Mouse (Mus musculus) liver, embryonic 14.5 days (tissue): ENCODE measurements around the gene Arhgef17. TPM values are rescaled to one million over a fixed set of nuclear protein-coding genes. Genes with fewer than 3 reads are reported as not detected.

Source experiments
- ATAC-seq: fragments of 200-750 bp; cut with Nextera tagmentation; 2 replicates; pipeline ENCODE4 v1.8.0; 2017; ENCODE audit warnings: moderate number of reproducible peaks, mild to moderate bottlenecking, moderate library complexity; ENCODE audit not compliant: insufficient read depth
- DNase-seq, 3 experiments: peaks; one replicate each; pipeline ENCODE4 v3.0.0-alpha.2; 2012 to 2013; ENCODE audit warnings: low read depth in 3 of 3, low spot score in 3 of 3
- H3K27ac ChIP-seq: fragments of 300-500 bp; sonication (generic); 2 replicates; pipeline ENCODE4 v1.5.1; 2014; ENCODE audit warnings: moderate library complexity, mild to moderate bottlenecking, control low read depth, inconsistent platforms
- H3K27me3 ChIP-seq: fragments of 300-500 bp; sonication (generic); 2 replicates; pipeline ENCODE4 v1.6.1; 2014; ENCODE audit warnings: mild to moderate bottlenecking, low read length, moderate library complexity; ENCODE audit not compliant: control insufficient read depth, insufficient read depth
- H3K36me3 ChIP-seq: fragments of 300-500 bp; sonication (generic); replicated peaks from 2 replicates; pipeline ENCODE4 v1.6.1; 2014; ENCODE audit warnings: low read depth; ENCODE audit not compliant: control insufficient read depth, insufficient read depth
- H3K4me1 ChIP-seq, 2 experiments: fragments of 200-500 bp in 1 of 2; fragments of 300-500 bp in 1 of 2; sonication (generic) in 1 of 2; replicated peaks; 2 replicates each; pipeline ENCODE4 v1.6.1; 2012 to 2014; ENCODE audit warnings: antibody characterized with exemption in 1 of 2, inconsistent platforms in 1 of 2, low read length in 1 of 2; ENCODE audit not compliant: control insufficient read depth in 2 of 2, insufficient read depth in 2 of 2
- H3K4me2 ChIP-seq: fragments of 300-500 bp; sonication (generic); 2 replicates; pipeline ENCODE4 v1.6.1; 2014; ENCODE audit warnings: low read depth, mild to moderate bottlenecking, control low read depth, moderate library complexity
- H3K4me3 ChIP-seq, 2 experiments: fragments of 200-500 bp in 1 of 2; fragments of 300-500 bp in 1 of 2; sonication (generic) in 1 of 2; 2 replicates each; pipeline ENCODE4 v1.5.1; 2012 to 2014; ENCODE audit warnings: low read depth in 2 of 2, low read length in 2 of 2, mild to moderate bottlenecking in 2 of 2, control low read depth in 1 of 2, inconsistent platforms in 1 of 2, moderate library complexity in 1 of 2; ENCODE audit not compliant: insufficient read depth in 1 of 2
- H3K9ac ChIP-seq: fragments of 300-500 bp; sonication (generic); replicated peaks from 2 replicates; pipeline ENCODE4 v1.6.1; 2014; ENCODE audit warnings: mild to moderate bottlenecking, control low read depth, moderate library complexity
- H3K9me3 ChIP-seq: fragments of 300-500 bp; sonication (generic); 2 replicates; pipeline ENCODE4 v1.6.1; 2016; ENCODE audit warnings: low read length, mixed read lengths; ENCODE audit not compliant: control insufficient read depth
- CTCF ChIP-seq: IDR thresholded peaks from 2 replicates; pipeline ENCODE4 v1.5.1; 2016; ENCODE audit warnings: antibody characterized with exemption, low read depth, control low read depth
- EP300 ChIP-seq: IDR thresholded peaks from 2 replicates; pipeline ENCODE4 v1.6.1; 2016; ENCODE audit warnings: antibody characterized with exemption, low read depth
- WGBS: fragments of 180-500 bp; shearing (Covaris S2); extraction: QIAGEN DNeasy Blood & Tissue Kit; methylation state at CpG from one replicate; pipeline ENCODE4 v1.1.7; 2014; ENCODE audit not compliant: insufficient replicate concordance; 5-methylcytosine and 5-hydroxymethylcytosine counted together
- polyA plus RNA-seq, 2 experiments: library from polyadenylated mRNA; depleted of rRNA in 1 of 2; stranded (reverse) in 1 of 2; unstranded in 1 of 2; fragments of >200 nt; fragmentation: Nextera tagmentation in 1 of 2; extraction: Ambion mirVana in 1 of 2; gene quantifications; 2 replicates each; pipeline versions ENCODE4 v1.2.1 to v1.2.3; 2012 to 2014

Gene Arhgef17
- polyA plus RNA-seq, 2 experiments = 0.70 to 1.7 TPM

- no peak for ATAC-seq
- H3K4me1 ChIP-seq = peaks cover 44 to 54% of the 10 kb centered on the region in 2 experiments
- peaks cover 16% of the 10 kb centered on the region for H3K36me3 ChIP-seq
- TF ChIP-seq EP300 (no peak), CTCF (no peak)
- WGBS = 66% methylated on average over 5 of the region's 5 CpGs
- no peaks in the 10 kb centered on the region for H3K9me3 ChIP-seq
- DNase-seq = no peak
- H3K27ac ChIP-seq = peak overlapping the region; percentile 82
- peak overlapping the region; percentile 89 for H3K4me2 ChIP-seq
- H3K4me3 ChIP-seq = peak overlapping the region; percentile 87 to 91
- H3K27me3 ChIP-seq = no peaks in the 10 kb centered on the region
- H3K9ac ChIP-seq = peak overlapping the region; percentile 97
Measured at GRCm38 (mm10) chr7:100861209-100861608, 70.7 kb downstream of the Arhgef17 start.

- H3K4me3 ChIP-seq = peak overlapping the region; percentile 87 to 91
- peaks cover 16% of the 10 kb centered on the region for H3K36me3 ChIP-seq
- TF ChIP-seq CTCF (no peak), EP300 (no peak)
- no peaks in the 10 kb centered on the region for H3K27me3 ChIP-seq
- H3K9me3 ChIP-seq = no peaks in the 10 kb centered on the region
- peak overlapping the region; percentile 89 for H3K4me2 ChIP-seq
- DNase-seq (peak in 1 of 3 experiments; percentile 43), ATAC-seq (peak; percentile 46)
- H3K9ac ChIP-seq = peak overlapping the region; percentile 97
- H3K4me1 ChIP-seq = peaks cover 51 to 61% of the 10 kb centered on the region in 2 experiments
- WGBS = 27% methylated on average over 3 of the region's 3 CpGs
- H3K27ac ChIP-seq = peak overlapping the region; percentile 82
Measured at GRCm38 (mm10) chr7:100860450-100860849, 71.5 kb downstream of the Arhgef17 start.

GRCm38 (mm10) chr7:100855795-100856573 is 75.9 kb downstream of the Arhgef17 start:
- H3K27me3 ChIP-seq = no peaks in the 10 kb centered on the region
- H3K9me3 ChIP-seq = no peaks in the 10 kb centered on the region
- peaks cover 43 to 76% of the 10 kb centered on the region in 2 experiments for H3K4me1 ChIP-seq
- TF ChIP-seq CTCF (no peak), EP300 (0 out of 2 replicates have a peak, but pooled peaks have one; percentile 11)
- H3K27ac ChIP-seq = peak overlapping the region; percentile 3
- peak overlapping the region; percentile 39 for H3K4me2 ChIP-seq
- ATAC-seq = no peak
- H3K36me3 ChIP-seq = peaks cover 29% of the 10 kb centered on the region
- peak overlapping the region; percentile 23 for H3K9ac ChIP-seq
- WGBS = 18% methylated on average over 5 of the region's 5 CpGs
- peak overlapping the region in 1 of 2 experiments; percentile 20; a peak in 1 of 4 replicates for H3K4me3 ChIP-seq
- no peak for DNase-seq

- no peak for TF ChIP-seq EP300
- TF ChIP-seq CTCF = no peak
- no peaks in the 10 kb centered on the region for H3K9me3 ChIP-seq
- no peaks in the 10 kb centered on the region for H3K27me3 ChIP-seq
- H3K4me1 ChIP-seq = peaks cover 36 to 69% of the 10 kb centered on the region in 2 experiments
- H3K27ac ChIP-seq = peak overlapping the region; percentile 3
- no peak for ATAC-seq
- peaks cover 34% of the 10 kb centered on the region for H3K36me3 ChIP-seq
- H3K9ac ChIP-seq = peak overlapping the region; percentile 16
- no peak for DNase-seq
- peak overlapping the region; percentile 39 for H3K4me2 ChIP-seq
- WGBS = 16% methylated on average over 4 of the region's 4 CpGs
- H3K4me3 ChIP-seq = peak overlapping the region in 1 of 2 experiments; percentile 20; a peak in 2 of 4 replicates
Measured at GRCm38 (mm10) chr7:100855300-100855699, 76.6 kb downstream of the Arhgef17 start.

- ATAC-seq (no peak), DNase-seq (no peak)
- H3K27ac ChIP-seq = peak overlapping the region; percentile 26; the same call in 1 of the 2 replicates
- H3K4me3 ChIP-seq = peak overlapping the region in 1 of 2 experiments; percentile 20; a peak in 2 of 4 replicates
- no peak for TF ChIP-seq CTCF
- no peak for TF ChIP-seq EP300
- peaks cover 38% of the 10 kb centered on the region for H3K36me3 ChIP-seq
- H3K4me1 ChIP-seq = peaks cover 32 to 64% of the 10 kb centered on the region in 2 experiments
- peak overlapping the region; percentile 39; the same call in 1 of the 2 replicates for H3K4me2 ChIP-seq
- 48% methylated on average over 5 of the region's 5 CpGs for WGBS
- no peaks in the 10 kb centered on the region for H3K27me3 ChIP-seq
- no peaks in the 10 kb centered on the region for H3K9me3 ChIP-seq
- H3K9ac ChIP-seq = no peak overlapping the region
Measured at GRCm38 (mm10) chr7:100854861-100855260, 77.0 kb downstream of the Arhgef17 start.
